Mouse (Mus musculus): ENCODE measurements around the gene Klhl29. TPM values are rescaled to one million over a fixed set of nuclear protein-coding genes. Genes with fewer than 3 reads are reported as not detected.

Klhl29 gene
- total and polyA plus RNA-seq, 3 experiments, result not detected

- Histone ChIP-seq H3K4me3 (ENCODE audit: control insufficient read depth in 1 of 2, insufficient read depth in 1 of 2, low read depth in 2 of 2, low read length in 2 of 2) (no peak overlapping the region), H3K36me3 (ENCODE audit: control insufficient read depth in 1 of 2, insufficient read depth in 2 of 2, low read length in 2 of 2) (no peaks in the 10 kb centered on the region), H3K27ac (ENCODE audit: control insufficient read depth, low read depth, low read length) (no peak overlapping the region), H3K9me3 (replicated peaks; ENCODE audit: insufficient read depth, low read length) (no peaks in the 10 kb centered on the region), H3K79me2 (ENCODE audit: control insufficient read depth, insufficient read depth, low read length, poor library complexity) (no peaks in the 10 kb centered on the region), H3K27me3 (ENCODE audit: control insufficient read depth in 1 of 2, insufficient read depth in 2 of 2, low read length in 2 of 2) (no peaks in the 10 kb centered on the region; a peak in 1 of 4 replicates), H3K4me1 (ENCODE audit: control insufficient read depth in 1 of 2, insufficient read depth in 2 of 2, low read length in 2 of 2) (no peaks in the 10 kb centered on the region), H3K9ac (ENCODE audit: control insufficient read depth, low read depth, low read length, poor library complexity, severe bottlenecking) (no peak overlapping the region)
- no peak for DNase-seq (ENCODE audit: low read depth, low spot score)
- TF ChIP-seq ZNF384 (IDR thresholded peaks at IDR 0.05; ENCODE audit: low read depth, low read length) (no peak), MAX (IDR thresholded peaks at IDR 0.05; ENCODE audit: low read length) (no peak), ZC3H11A (IDR thresholded peaks at IDR 0.05; ENCODE audit: low read depth, low read length) (no peak), NELFE (IDR thresholded peaks at IDR 0.05; ENCODE audit: low read depth, low read length) (no peak), MYB (IDR thresholded peaks at IDR 0.05; ENCODE audit: low read depth, low read length) (no peak), NRF1 (IDR thresholded peaks at IDR 0.05; ENCODE audit: insufficient read depth, low read depth, low read length, poor library complexity, severe bottlenecking) (no peak), UBTF (IDR thresholded peaks at IDR 0.05; ENCODE audit: borderline replicate concordance, insufficient read depth, low read depth, low read length) (no peak), TBP (IDR thresholded peaks at IDR 0.05; ENCODE audit: low read depth, low read length) (no peak), EP300 (IDR thresholded peaks at IDR 0.05; ENCODE audit: low read depth in 1 of 2, low read length in 2 of 2) (no peak), USF1 (IDR thresholded peaks at IDR 0.05; ENCODE audit: low read depth, low read length) (no peak), POLR2AphosphoS5 (IDR thresholded peaks at IDR 0.05; ENCODE audit: borderline replicate concordance, low read depth, low read length) (no peak), CHD1 (IDR thresholded peaks at IDR 0.05; ENCODE audit: low read depth, low read length) (no peak), ZMIZ1 (IDR thresholded peaks at IDR 0.05; ENCODE audit: low read depth, low read length) (no peak), GATA1 (IDR thresholded peaks at IDR 0.05; ENCODE audit: low read depth, low read length) (no peak), SMC3 (IDR thresholded peaks at IDR 0.05; ENCODE audit: low read depth, low read length) (no peak), MAZ (IDR thresholded peaks at IDR 0.05; ENCODE audit: low read depth, low read length) (no peak), MAFK (IDR thresholded peaks at IDR 0.05; ENCODE audit: borderline replicate concordance, low read depth, low read length) (no peak)
These were observed 43.5 kb downstream of the Klhl29 start for GRCm38 (mm10) chr12:5331810-5332484.

GRCm38 (mm10) chr12:5330496-5331070 lies 44.9 kb downstream of the Klhl29 start:
- no peak for DNase-seq (ENCODE audit: low read depth, low spot score)
- H3K9me3 ChIP-seq (replicated peaks; ENCODE audit: insufficient read depth, low read length), result no peaks in the 10 kb centered on the region
- H3K4me3 ChIP-seq (ENCODE audit: control insufficient read depth in 1 of 2, insufficient read depth in 1 of 2, low read depth in 2 of 2, low read length in 2 of 2), result no peak overlapping the region
- TF ChIP-seq USF2 (IDR thresholded peaks at IDR 0.05; ENCODE audit: borderline replicate concordance in 1 of 2, insufficient read depth in 1 of 2, low read depth in 1 of 2, low read length in 2 of 2) (no peak), TCF12 (IDR thresholded peaks at IDR 0.05; ENCODE audit: low read depth, low read length) (no peak), MAX (IDR thresholded peaks at IDR 0.05; ENCODE audit: low read length) (no peak), E2F4 (IDR thresholded peaks at IDR 0.05; ENCODE audit: borderline replicate concordance, low read depth, low read length) (no peak), TBP (IDR thresholded peaks at IDR 0.05; ENCODE audit: low read depth, low read length) (no peak), USF1 (IDR thresholded peaks at IDR 0.05; ENCODE audit: low read depth, low read length) (no peak), HCFC1 (IDR thresholded peaks at IDR 0.05; ENCODE audit: low read depth, low read length) (no peak), RAD21 (IDR thresholded peaks at IDR 0.05; ENCODE audit: low read depth, low read length) (no peak), JUND (IDR thresholded peaks at IDR 0.05; ENCODE audit: low read depth, low read length) (no peak), NRF1 (IDR thresholded peaks at IDR 0.05; ENCODE audit: insufficient read depth, low read depth, low read length, poor library complexity, severe bottlenecking) (no peak), MAZ (IDR thresholded peaks at IDR 0.05; ENCODE audit: low read depth, low read length) (no peak), CTCF (IDR thresholded peaks at IDR 0.05 in 2 of 3, conservative IDR thresholded peaks at IDR 0.05 in 1 of 3; ENCODE audit: control insufficient read depth in 1 of 3, insufficient read depth in 1 of 3, low read depth in 2 of 3, low read length in 3 of 3, poor library complexity in 1 of 3, severe bottlenecking in 1 of 3) (no peak), POLR2AphosphoS2 (IDR thresholded peaks at IDR 0.05; ENCODE audit: low read length) (no peak), MYC (IDR thresholded peaks at IDR 0.05; ENCODE audit: low read depth, low read length) (no peak), KAT2A (conservative IDR thresholded peaks at IDR 0.05; ENCODE audit: low read depth, low read length) (no peak), SIN3A (IDR thresholded peaks at IDR 0.05; ENCODE audit: low read length) (no peak), ZMIZ1 (IDR thresholded peaks at IDR 0.05; ENCODE audit: low read depth, low read length) (no peak), EP300 (IDR thresholded peaks at IDR 0.05; ENCODE audit: low read depth in 1 of 2, low read length in 2 of 2) (no peak)
- no peaks in the 10 kb centered on the region for H3K4me1 ChIP-seq (ENCODE audit: control insufficient read depth in 1 of 2, insufficient read depth in 2 of 2, low read length in 2 of 2)
- H3K79me2 ChIP-seq (ENCODE audit: control insufficient read depth, insufficient read depth, low read length, poor library complexity), result no peaks in the 10 kb centered on the region
- no peak overlapping the region for H3K27ac ChIP-seq (ENCODE audit: control insufficient read depth, low read depth, low read length)
- no peak overlapping the region for H3K9ac ChIP-seq (ENCODE audit: control insufficient read depth, low read depth, low read length, poor library complexity, severe bottlenecking)
- no peaks in the 10 kb centered on the region; a peak in 1 of 4 replicates for H3K27me3 ChIP-seq (ENCODE audit: control insufficient read depth in 1 of 2, insufficient read depth in 2 of 2, low read length in 2 of 2)
- H3K36me3 ChIP-seq (ENCODE audit: control insufficient read depth in 1 of 2, insufficient read depth in 2 of 2, low read length in 2 of 2), result no peaks in the 10 kb centered on the region
